Mouse (Mus musculus) limb, embryonic 14.5 days (tissue): ENCODE results near the gene Pou6f1. TPM values are rescaled to one million over a fixed set of nuclear protein-coding genes. Genes with fewer than 3 reads are reported as not detected.
A peak's percentile ranks its signal among the peaks of the same experiment; 100 is the strongest.
"Not testable (repeated sequence)": the region's sequence is repeated elsewhere in the genome, so short reads cannot be mapped to it uniquely, and the experiment has no call there.

Source experiments
- ATAC-seq: fragments of 200-750 bp; cut with Nextera tagmentation; 2 replicates; pipeline ENCODE4 v1.8.0; 2017; ENCODE audit warnings: low read depth, moderate number of reproducible peaks, moderate TSS enrichment; ENCODE audit not compliant: low FRiP score
- DNase-seq: peaks from one replicate; pipeline ENCODE4 v3.0.0-alpha.2; 2015; ENCODE audit warnings: low spot score
- H3K27ac ChIP-seq: fragments of 300-500 bp; sonication (generic); replicated peaks from 2 replicates; pipeline ENCODE4 v1.5.1; 2014; ENCODE audit warnings: low read depth, mild to moderate bottlenecking, low read length, moderate library complexity, mixed read lengths
- H3K27me3 ChIP-seq: fragments of 300-500 bp; sonication (generic); 2 replicates; pipeline ENCODE4 v1.6.1; 2014; ENCODE audit warnings: low read length, mixed read lengths; ENCODE audit not compliant: control insufficient read depth, insufficient read depth
- H3K36me3 ChIP-seq: fragments of 300-500 bp; sonication (generic); 2 replicates; pipeline ENCODE4 v1.6.1; 2014; ENCODE audit warnings: mild to moderate bottlenecking, low read length, moderate library complexity, mixed read lengths; ENCODE audit not compliant: control insufficient read depth, insufficient read depth
- H3K4me1 ChIP-seq: fragments of 300-500 bp; sonication (generic); 2 replicates; pipeline ENCODE4 v1.6.1; 2014; ENCODE audit warnings: antibody characterized with exemption, low read length, mixed read lengths; ENCODE audit not compliant: control insufficient read depth, insufficient read depth
- H3K4me2 ChIP-seq: fragments of 300-500 bp; sonication (generic); replicated peaks from 2 replicates; pipeline ENCODE4 v1.6.1; 2014; ENCODE audit warnings: low read depth, mild to moderate bottlenecking, low read length, moderate library complexity; ENCODE audit not compliant: severe bottlenecking
- H3K4me3 ChIP-seq: fragments of 300-500 bp; sonication (generic); replicated peaks from 2 replicates; pipeline ENCODE4 v1.5.1; 2014; ENCODE audit warnings: low read length
- H3K9ac ChIP-seq: fragments of 300-500 bp; sonication (generic); 2 replicates; pipeline ENCODE4 v1.6.1; 2014; ENCODE audit warnings: mild to moderate bottlenecking, low read depth, low read length, moderate library complexity; ENCODE audit not compliant: severe bottlenecking
- H3K9me3 ChIP-seq: fragments of 300-500 bp; sonication (generic); 2 replicates; pipeline ENCODE4 v1.6.1; 2016; ENCODE audit warnings: low read length; ENCODE audit not compliant: control insufficient read depth
- POLR2A ChIP-seq: fragments of 200-500 bp; IDR thresholded peaks from 2 replicates; pipeline ENCODE4 v1.8.0; 2012; ENCODE audit warnings: inconsistent platforms, mild to moderate bottlenecking, moderate library complexity, borderline replicate concordance; ENCODE audit not compliant: insufficient read depth, insufficient read length; ENCODE audit errors: extremely low read depth
- WGBS: fragments of 180-500 bp; shearing (Covaris S2); extraction: QIAGEN DNeasy Blood & Tissue Kit; methylation state at CpG from one replicate; pipeline ENCODE4 v1.1.7; 2014; 5-methylcytosine and 5-hydroxymethylcytosine counted together
- polyA plus RNA-seq, 2 experiments: library from polyadenylated mRNA; depleted of rRNA in 1 of 2; stranded (reverse) in 1 of 2; unstranded in 1 of 2; fragments of >200 nt; fragmentation: Nextera tagmentation in 1 of 2; extraction: Ambion mirVana in 1 of 2; gene quantifications; 2 replicates each; pipeline versions ENCODE4 v1.2.1 to v1.2.3; 2012 to 2014

The Pou6f1 gene
- polyA plus RNA-seq, 2 experiments, result 9.8 to 24.9 TPM

- Histone ChIP-seq H3K27me3 (no peaks in the 10 kb centered on the region), H3K9ac (no peak overlapping the region), H3K4me2 (no peak overlapping the region), H3K9me3 (no peaks in the 10 kb centered on the region), H3K4me1 (peaks cover 10% of the 10 kb centered on the region), H3K4me3 (no peak overlapping the region), H3K27ac (no peak overlapping the region), H3K36me3 (no peaks in the 10 kb centered on the region)
- DNase-seq (no peak), ATAC-seq (no peak)
- WGBS, result 79% methylated on average over 2 of the region's 2 CpGs
- no peak for TF ChIP-seq POLR2A
Observed at GRCm38 (mm10) chr15:100612432-100612831, 12.6 kb upstream of the Pou6f1 start.

DNA sequence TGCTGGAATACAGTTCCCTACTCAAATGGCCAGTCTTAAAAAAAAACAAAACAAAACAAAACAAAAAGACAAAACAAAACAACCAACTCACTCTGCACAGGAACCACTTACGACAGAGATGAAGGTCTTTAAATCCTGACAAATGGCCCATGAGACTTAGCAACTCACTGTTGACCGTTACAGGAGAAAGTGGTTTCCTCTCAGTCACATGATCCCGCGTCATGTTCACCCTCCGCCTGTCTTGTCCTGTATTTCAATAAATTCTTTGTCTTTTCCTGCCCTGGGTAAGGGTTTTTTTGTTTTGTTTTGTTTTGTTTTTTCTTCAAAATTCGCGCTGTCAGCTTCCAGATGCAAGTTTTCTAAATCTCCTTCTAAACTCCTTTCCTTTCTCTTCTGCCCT is 12.2 kb upstream of the Pou6f1 start:
- H3K9ac ChIP-seq, result no peak overlapping the region
- H3K9me3 ChIP-seq, result no peaks in the 10 kb centered on the region
- DNase-seq, result no peak
- no peaks in the 10 kb centered on the region for H3K27me3 ChIP-seq
- no peak for ATAC-seq
- H3K4me2 ChIP-seq, result no peak overlapping the region
- H3K4me3 ChIP-seq, result no peak overlapping the region
- H3K36me3 ChIP-seq, result no peaks in the 10 kb centered on the region
- H3K4me1 ChIP-seq, result peaks cover 10% of the 10 kb centered on the region
- TF ChIP-seq POLR2A, result no peak
- WGBS, result 80% methylated on average over 7 of the region's 7 CpGs
- no peak overlapping the region for H3K27ac ChIP-seq

DNA sequence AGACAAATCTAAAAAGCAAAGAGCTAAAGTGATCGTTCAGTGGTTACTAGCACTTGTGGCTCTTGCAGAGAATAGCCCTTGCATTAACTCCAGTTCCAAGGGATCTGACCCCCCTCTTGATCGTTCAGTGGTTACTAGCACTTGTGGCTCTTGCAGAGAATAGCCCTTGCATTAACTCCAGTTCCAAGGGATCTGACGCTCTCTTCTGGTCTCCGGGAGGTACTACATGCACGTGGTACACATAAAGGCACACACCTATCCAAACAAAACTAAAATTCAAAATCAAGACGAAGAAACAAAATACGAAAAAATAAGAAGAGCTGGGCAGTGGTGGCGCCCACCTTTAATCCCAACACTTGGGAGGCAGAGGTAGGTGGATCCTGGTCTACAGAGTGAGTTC is 6.9 kb upstream of the Pou6f1 start:
- not testable (repeated sequence) for ATAC-seq, H3K36me3 ChIP-seq, H3K9ac ChIP-seq, H3K4me3 ChIP-seq, H3K27me3 ChIP-seq, H3K9me3 ChIP-seq, DNase-seq, H3K4me1 ChIP-seq, H3K4me2 ChIP-seq, H3K27ac ChIP-seq
- 91% methylated on average over 8 of the region's 8 CpGs for WGBS

- no peak for TF ChIP-seq POLR2A
Observed at GRCm38 (mm10) chr15:100601669-100602068, 1.9 kb upstream of the Pou6f1 start.

GRCm38 (mm10) chr15:100600696-100601272 is 1.0 kb upstream of the Pou6f1 start:
- TF ChIP-seq POLR2A, result no peak
- H3K4me3 ChIP-seq, result peak overlapping the region; percentile 75; the same call in 1 of the 2 replicates
- 14% methylated on average over 21 of the region's 21 CpGs for WGBS
- ATAC-seq (no peak), DNase-seq (no peak)
- H3K9me3 ChIP-seq, result no peaks in the 10 kb centered on the region
- peaks cover 33% of the 10 kb centered on the region for H3K27me3 ChIP-seq
- H3K4me1 ChIP-seq, result peaks cover 11% of the 10 kb centered on the region
- peak overlapping the region; percentile 97 for H3K4me2 ChIP-seq
- no peaks in the 10 kb centered on the region for H3K36me3 ChIP-seq
- no peak overlapping the region for H3K9ac ChIP-seq
- no peak overlapping the region for H3K27ac ChIP-seq

More at GRCm38 (mm10) chr15:100601669-100602068, 1.9 kb upstream of the Pou6f1 start:
- Histone ChIP-seq H3K9me3 (no peaks in the 10 kb centered on the region), H3K4me2 (no peak overlapping the region), H3K27me3 (peaks cover 33% of the 10 kb centered on the region), H3K4me3 (no peak overlapping the region), H3K27ac (no peak overlapping the region), H3K4me1 (peaks cover 11% of the 10 kb centered on the region), H3K9ac (no peak overlapping the region), H3K36me3 (no peaks in the 10 kb centered on the region)
- WGBS, result 54% methylated on average over 3 of the region's 3 CpGs
- DNase-seq (no peak), ATAC-seq (no peak)

DNA sequence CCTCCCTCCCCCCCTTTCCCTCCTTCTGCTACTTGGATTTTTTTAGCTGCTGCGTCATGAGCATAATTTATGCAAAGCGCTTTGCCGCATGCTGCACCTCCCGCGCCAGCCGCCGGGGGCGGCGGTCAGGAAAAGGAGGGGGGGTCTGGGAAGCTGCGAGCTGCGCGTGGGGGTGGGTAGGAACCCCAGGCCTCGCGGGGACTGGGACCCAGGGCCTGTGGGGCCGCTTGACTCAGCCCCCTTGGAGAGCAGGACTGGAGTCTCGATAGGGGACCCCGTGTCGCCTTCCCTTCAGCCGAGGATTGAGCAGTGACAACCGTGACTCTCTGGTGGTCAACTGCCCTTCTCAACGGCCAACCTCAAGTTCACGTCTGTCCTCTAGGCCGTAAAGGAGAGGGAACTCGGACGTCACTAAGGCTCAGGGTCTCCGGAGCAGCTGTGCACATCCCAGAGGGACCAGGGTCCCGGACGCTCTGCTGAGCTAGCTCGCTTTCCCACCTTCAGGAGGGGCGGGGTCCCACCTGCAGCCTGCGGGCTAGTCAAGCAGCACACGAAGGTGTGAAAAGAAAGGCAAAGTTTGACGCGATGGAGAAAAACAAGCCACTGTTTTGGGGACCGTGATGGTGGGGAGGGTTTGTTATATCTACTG is 387 bp upstream of the Pou6f1 start:
- DNase-seq (peak; percentile 77), ATAC-seq (peak; percentile 79)
- Histone ChIP-seq H3K9me3 (no peaks in the 10 kb centered on the region), H3K4me1 (peaks cover 11% of the 10 kb centered on the region), H3K27me3 (peaks cover 33% of the 10 kb centered on the region), H3K4me2 (peak overlapping the region; percentile 97), H3K27ac (no peak overlapping the region), H3K4me3 (peak overlapping the region; percentile 75), H3K9ac (peak overlapping the region; percentile 90), H3K36me3 (no peaks in the 10 kb centered on the region)
- WGBS, result under 1% methylated on average over 32 of the region's 35 CpGs
- no peak for TF ChIP-seq POLR2A
